Mouse (Mus musculus) liver, postnatal 0 days (tissue): Measurements from ENCODE around the gene Flna.

ENCODE experiments used
- CTCF ChIP-seq: sonication (generic); IDR thresholded peaks from 2 replicates; pipeline ENCODE4 v1.5.1; 2016; ENCODE audit warnings: antibody characterized with exemption, low read depth
- EP300 ChIP-seq: IDR thresholded peaks from 2 replicates; pipeline ENCODE4 v1.6.1; 2016; ENCODE audit warnings: antibody characterized with exemption, low read depth, mild to moderate bottlenecking

DNA sequence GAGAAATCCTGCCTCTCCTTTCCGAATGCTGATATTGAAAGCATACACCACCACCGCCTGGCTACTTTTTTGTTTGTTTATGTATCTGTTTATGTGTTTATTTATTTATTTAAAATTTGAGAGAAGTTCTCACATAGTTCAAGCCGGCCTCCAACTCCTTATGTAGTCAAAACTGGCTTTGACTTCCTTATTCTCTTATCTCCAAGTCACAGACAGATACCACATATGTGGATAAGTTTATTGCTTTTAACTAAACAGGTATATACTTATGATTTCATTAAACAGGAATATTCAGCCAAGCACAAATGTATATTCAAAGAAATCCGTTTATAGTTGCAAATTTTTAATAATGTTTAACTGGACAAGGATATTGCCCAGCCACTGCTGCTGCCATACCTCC is 43.8 kb upstream of the Flna start:
- TF ChIP-seq CTCF = no peak
- no peak for TF ChIP-seq EP300
